Mouse (Mus musculus) small intestine, adult 2 months (tissue): ENCODE data around the gene Tmem95. TPM values are rescaled to one million over a fixed set of nuclear protein-coding genes. Genes with fewer than 3 reads are reported as not detected.

ENCODE experiments used
- H3K27ac ChIP-seq: fragments of 200-500 bp; 2 replicates; pipeline ENCODE4 v1.5.1; 2012; ENCODE audit warnings: low read depth, low read length, control low read depth, inconsistent platforms; ENCODE audit not compliant: insufficient read depth
- H3K27me3 ChIP-seq: fragments of 200-500 bp; 2 replicates; pipeline ENCODE4 v1.6.1; 2012; ENCODE audit warnings: mild to moderate bottlenecking, moderate library complexity, low read length, inconsistent platforms; ENCODE audit not compliant: control insufficient read depth, insufficient read depth
- H3K36me3 ChIP-seq: fragments of 200-500 bp; 2 replicates; pipeline ENCODE4 v1.6.1; 2012; ENCODE audit warnings: mild to moderate bottlenecking, low read length, control low read depth, inconsistent platforms; ENCODE audit not compliant: control insufficient read depth, insufficient read depth
- H3K4me1 ChIP-seq: fragments of 200-500 bp; 2 replicates; pipeline ENCODE4 v1.6.1; 2012; ENCODE audit warnings: low read length, inconsistent platforms, mixed read lengths; ENCODE audit not compliant: control insufficient read depth, insufficient read depth, insufficient read length
- H3K4me3 ChIP-seq: fragments of 200-500 bp; 2 replicates; pipeline ENCODE4 v1.5.1; 2012; ENCODE audit warnings: low read depth, mild to moderate bottlenecking, control low read depth, inconsistent platforms, low read length, moderate library complexity
- CTCF ChIP-seq: fragments of 200-500 bp; IDR thresholded peaks from 2 replicates; pipeline ENCODE4 v1.5.1; 2012; ENCODE audit warnings: low read depth, mild to moderate bottlenecking, control low read depth, inconsistent platforms, low read length, moderate library complexity, mixed read lengths; ENCODE audit not compliant: insufficient replicate concordance, insufficient read length; ENCODE audit errors: extremely low read depth
- POLR2A ChIP-seq: fragments of 200-500 bp; IDR thresholded peaks from 2 replicates; pipeline ENCODE4 v1.6.1; 2012; ENCODE audit warnings: low read depth, mild to moderate bottlenecking, control low read depth, inconsistent platforms, low read length, moderate library complexity
- WGBS: fragments of 180-500 bp; shearing (Covaris S2); methylation state at CpG from one replicate; pipeline ENCODE4 v1.1.7; 2018; 5-methylcytosine and 5-hydroxymethylcytosine counted together
- polyA plus RNA-seq: library from polyadenylated mRNA; depleted of rRNA; stranded (reverse); fragments of >200 nt; gene quantifications from 2 replicates; pipeline ENCODE4 v1.2.3, GENCODE M21; 2012

Gene Tmem95
- polyA plus RNA-seq, 1 experiment: not detected

DNA sequence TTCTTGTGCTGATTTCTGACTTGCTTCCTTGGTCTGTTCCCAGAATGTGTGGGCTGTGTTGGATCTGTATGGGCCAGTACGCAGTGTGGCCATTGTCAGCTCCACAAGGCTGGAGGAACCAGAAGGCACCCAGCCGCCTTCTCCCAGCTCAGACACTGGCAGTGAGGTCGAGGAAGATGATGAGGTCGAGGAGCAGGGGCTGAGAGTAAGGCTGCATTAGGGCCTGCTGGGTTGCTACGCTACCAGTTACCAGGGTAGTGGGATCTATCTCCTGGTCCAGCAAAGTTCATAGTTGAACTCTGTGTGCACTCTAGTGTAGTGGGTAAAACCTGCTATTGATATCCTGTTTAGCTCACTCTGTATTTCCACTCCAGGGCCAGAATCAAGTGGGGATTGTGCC, 31.4 kb upstream of the Tmem95 start:
- Histone ChIP-seq H3K36me3 (peaks cover 74% of the 10 kb centered on the region), H3K27me3 (no peaks in the 10 kb centered on the region), H3K4me1 (peaks cover 3% of the 10 kb centered on the region; the same call in 1 of the 2 replicates), H3K4me3 (no peak overlapping the region), H3K27ac (no peak overlapping the region)
- TF ChIP-seq CTCF: no peak
- no peak for TF ChIP-seq POLR2A
- WGBS: 87% methylated on average over 5 of the region's 5 CpGs

DNA sequence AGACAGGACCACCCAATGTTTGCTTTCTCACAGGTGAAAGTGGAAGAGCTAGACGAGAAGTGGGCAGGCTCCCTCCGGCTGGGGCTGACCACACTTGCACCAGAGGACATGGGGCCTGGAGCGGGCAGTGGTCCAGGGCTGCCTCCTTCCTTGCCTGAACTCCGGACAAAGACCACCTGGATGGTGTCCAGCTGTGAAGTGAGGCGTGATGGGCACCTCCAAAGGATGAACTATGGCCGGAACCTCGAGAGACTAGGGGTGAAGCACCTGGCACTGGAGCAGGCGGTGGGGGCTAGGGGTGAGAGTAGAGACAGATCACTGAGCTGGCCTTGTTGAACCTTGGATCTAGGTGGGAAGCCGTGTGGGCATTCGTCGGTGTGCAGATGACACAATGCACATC, 30.8 kb upstream of the Tmem95 start:
- peaks cover 3% of the 10 kb centered on the region; the same call in 1 of the 2 replicates for H3K4me1 ChIP-seq
- no peak overlapping the region for H3K4me3 ChIP-seq
- TF ChIP-seq CTCF (no peak), POLR2A (no peak)
- H3K27ac ChIP-seq: no peak overlapping the region
- no peaks in the 10 kb centered on the region for H3K27me3 ChIP-seq
- peaks cover 79% of the 10 kb centered on the region for H3K36me3 ChIP-seq
- WGBS: 88% methylated on average over 11 of the region's 11 CpGs

DNA sequence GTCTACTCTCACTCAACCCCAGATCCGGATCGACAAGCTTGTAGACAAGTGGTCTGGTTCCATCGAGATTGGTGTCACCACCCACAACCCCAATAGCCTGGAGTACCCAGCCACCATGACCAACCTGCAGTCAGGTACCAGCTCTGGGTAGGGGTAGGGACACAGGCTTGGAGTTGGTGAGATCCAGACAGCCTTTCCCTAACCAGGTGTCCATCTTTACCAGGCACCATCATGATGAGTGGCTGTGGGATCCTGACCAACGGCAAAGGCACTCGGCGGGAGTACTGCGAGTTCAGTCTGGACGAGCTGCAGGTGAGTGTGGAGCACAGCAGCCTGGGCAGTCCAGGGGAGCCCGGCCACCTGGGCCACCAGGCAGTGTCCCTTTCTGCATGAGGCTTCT, 26.5 kb upstream of the Tmem95 start:
- peaks cover 50% of the 10 kb centered on the region for H3K36me3 ChIP-seq
- TF ChIP-seq CTCF: no peak
- TF ChIP-seq POLR2A: no peak

DNA sequence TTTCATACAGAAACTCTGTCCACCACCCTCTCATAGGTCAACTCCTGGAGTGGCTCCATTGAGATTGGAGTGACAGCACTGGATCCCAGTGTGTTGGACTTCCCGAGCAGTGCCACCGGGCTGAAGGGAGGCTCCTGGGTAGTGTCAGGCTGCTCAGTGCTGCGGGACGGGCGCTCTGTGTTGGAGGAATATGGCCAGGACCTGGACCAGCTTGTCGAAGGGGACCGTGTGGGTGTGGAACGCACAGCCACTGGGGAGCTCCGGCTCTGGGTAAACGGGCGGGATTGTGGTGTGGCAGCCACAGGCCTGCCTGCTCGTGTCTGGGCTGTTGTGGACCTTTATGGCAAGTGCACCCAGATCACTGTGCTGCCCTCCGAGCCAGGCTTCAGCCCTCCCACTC, 25.2 kb upstream of the Tmem95 start:
- TF ChIP-seq CTCF: no peak
- no peak for TF ChIP-seq POLR2A
- Histone ChIP-seq H3K4me1 (peaks cover 13% of the 10 kb centered on the region), H3K36me3 (peaks cover 38% of the 10 kb centered on the region), H3K27ac (no peak overlapping the region), H3K4me3 (no peak overlapping the region), H3K27me3 (no peaks in the 10 kb centered on the region)
- WGBS: 81% methylated on average over 13 of the region's 13 CpGs

More for the DNA sequence above, 26.5 kb upstream of the Tmem95 start:
- no peaks in the 10 kb centered on the region for H3K27me3 ChIP-seq
- WGBS: 95% methylated on average over 9 of the region's 9 CpGs
- H3K4me3 ChIP-seq: no peak overlapping the region
- peaks cover 13% of the 10 kb centered on the region for H3K4me1 ChIP-seq
- no peak overlapping the region for H3K27ac ChIP-seq

DNA sequence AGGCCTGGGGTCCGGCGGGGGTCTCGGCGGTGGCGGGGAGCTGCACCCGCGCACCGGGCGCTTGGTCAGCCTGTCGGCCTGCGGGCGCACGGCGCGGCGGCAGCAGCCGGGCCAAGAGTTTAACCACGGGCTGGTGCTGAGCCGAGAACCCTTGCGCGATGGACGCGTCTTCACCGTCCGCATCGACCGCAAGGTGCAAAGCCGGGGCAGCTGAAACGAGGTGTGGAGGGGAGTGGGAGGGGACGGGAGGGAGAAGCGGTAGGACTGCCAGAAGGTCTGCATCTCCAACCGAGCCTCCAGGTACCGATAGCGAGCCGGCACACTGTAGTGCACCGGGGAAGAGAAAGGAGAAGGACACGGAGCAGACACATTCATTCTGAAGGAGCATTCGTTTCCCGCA, 24.2 kb upstream of the Tmem95 start:
- peak overlapping the region; percentile 87 for H3K4me3 ChIP-seq
- no peak for TF ChIP-seq POLR2A
- no peak for TF ChIP-seq CTCF
- H3K27me3 ChIP-seq: no peaks in the 10 kb centered on the region
- peaks cover 13% of the 10 kb centered on the region for H3K4me1 ChIP-seq
- H3K36me3 ChIP-seq: peaks cover 28% of the 10 kb centered on the region
- under 1% methylated on average over 35 of the region's 39 CpGs for WGBS
- peak overlapping the region; percentile 41 for H3K27ac ChIP-seq

DNA sequence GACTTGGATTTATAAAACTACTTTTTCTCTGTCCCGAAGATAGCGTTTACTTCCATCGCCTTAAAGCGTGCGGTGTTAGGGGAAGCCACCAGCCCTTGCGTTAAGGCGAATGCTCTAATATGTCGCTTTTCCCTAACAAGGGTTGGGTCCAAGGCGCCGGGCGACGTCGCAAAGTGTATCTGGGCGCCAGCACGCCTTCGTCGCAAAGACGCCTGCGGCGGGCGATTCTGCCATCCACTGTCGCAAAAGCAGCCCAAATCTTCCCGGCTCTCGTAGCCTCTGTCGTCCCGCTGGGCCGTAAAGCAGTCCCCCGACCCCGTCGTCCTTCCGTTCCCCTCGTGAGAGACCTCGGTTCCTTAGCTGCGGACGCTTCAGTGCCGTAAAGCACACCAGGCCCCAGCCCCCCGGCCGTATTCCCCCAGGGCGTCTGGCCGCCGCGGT, 23.6 kb upstream of the Tmem95 start:
- Histone ChIP-seq H3K4me1 (peaks cover 13% of the 10 kb centered on the region), H3K4me3 (peak overlapping the region; percentile 87), H3K36me3 (peaks cover 23% of the 10 kb centered on the region), H3K27me3 (no peaks in the 10 kb centered on the region), H3K27ac (peak overlapping the region; percentile 94)
- no peak for TF ChIP-seq CTCF
- 0 out of 2 replicates have a peak, but pooled peaks have one; percentile 18 for TF ChIP-seq POLR2A
- under 1% methylated on average over 42 of the region's 42 CpGs for WGBS

DNA sequence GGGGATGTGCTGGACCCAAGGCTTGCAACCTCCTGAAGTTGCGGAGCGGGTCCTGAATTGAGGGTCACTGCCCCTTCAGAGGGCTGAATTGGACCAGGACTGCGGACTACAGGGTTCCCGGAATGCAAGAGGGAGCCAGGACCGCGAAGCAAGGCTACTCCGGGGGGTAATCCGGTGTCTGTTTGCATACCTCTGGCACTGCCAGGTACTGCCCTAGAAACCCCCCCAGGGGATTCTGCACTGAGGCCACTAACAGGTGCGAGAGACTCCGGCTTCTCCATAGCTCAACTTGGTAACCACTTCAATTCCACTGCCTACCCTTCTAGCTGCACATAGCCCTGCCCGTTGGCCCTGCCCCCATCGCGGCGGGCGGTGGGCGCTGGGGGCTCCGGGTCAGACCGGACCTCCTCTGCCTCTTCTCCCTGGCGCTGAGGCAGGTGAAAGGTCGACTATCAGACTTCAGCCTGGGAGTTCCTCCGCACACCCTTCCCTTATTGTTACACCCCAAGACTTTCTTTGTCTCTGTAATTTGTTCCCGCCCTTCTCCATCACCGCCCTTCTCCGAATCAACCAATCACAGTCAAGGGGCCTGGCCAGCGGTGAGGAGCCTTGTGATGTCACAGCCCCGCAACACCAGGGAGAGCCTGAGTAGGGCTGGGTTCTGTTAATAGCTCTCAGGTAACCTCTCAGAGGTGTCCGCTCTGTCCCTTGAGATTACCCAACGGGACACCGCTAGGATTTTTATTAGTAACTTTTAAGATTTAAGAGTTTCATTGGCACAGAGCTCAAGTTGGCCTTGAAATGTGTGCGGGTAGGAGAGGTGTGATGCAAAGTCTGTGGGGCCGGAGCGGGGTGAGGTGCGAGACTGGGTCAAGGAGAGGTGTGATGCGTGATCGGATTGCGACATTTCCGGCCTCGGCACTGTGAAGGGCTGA, 22.9 kb upstream of the Tmem95 start, which contains the start of the genes 2810408A11Rik and Neurl4:
2810408A11Rik (minus strand) TSS at position 517 of the 935 bp plus-strand sequence.
Neurl4 (plus strand) TSS at position 602 of the 935 bp plus-strand sequence.
- Histone ChIP-seq H3K27me3 (no peaks in the 10 kb centered on the region), H3K36me3 (peaks cover 16% of the 10 kb centered on the region), H3K4me3 (peak within 1 kb of the TSS; percentile 87), H3K27ac (peak within 1 kb of the TSS; percentile 94), H3K4me1 (peaks cover 13% of the 10 kb centered on the region)
- no peak for TF ChIP-seq CTCF
- TF ChIP-seq POLR2A: peak; percentile 54; the same call in 1 of the 2 replicates
- under 1% methylated on average over 38 of the region's 38 CpGs for WGBS
